Mouse (Mus musculus) kidney, embryonic 14.5 days (tissue): ENCODE data around the gene Wnt4. TPM values are rescaled to one million over a fixed set of nuclear protein-coding genes. Genes with fewer than 3 reads are reported as not detected.

Experiments
- ATAC-seq: fragments of 200-750 bp; cut with Nextera tagmentation; 2 replicates; pipeline ENCODE4 v1.8.0; 2017; ENCODE audit warnings: moderate number of reproducible peaks, mild to moderate bottlenecking, moderate TSS enrichment, moderate library complexity; ENCODE audit not compliant: low FRiP score, low TSS enrichment
- H3K27ac ChIP-seq: fragments of 300-500 bp; sonication (generic); 2 replicates; pipeline ENCODE4 v1.5.1; 2014; ENCODE audit warnings: low read depth, mild to moderate bottlenecking, low read length, moderate library complexity, mixed read lengths
- H3K27me3 ChIP-seq: fragments of 300-500 bp; sonication (generic); 2 replicates; pipeline ENCODE4 v1.6.1; 2014; ENCODE audit warnings: mild to moderate bottlenecking, low read length; ENCODE audit not compliant: control insufficient read depth, insufficient read depth
- H3K36me3 ChIP-seq: fragments of 300-500 bp; sonication (generic); 2 replicates; pipeline ENCODE4 v1.6.1; 2014; ENCODE audit warnings: low read length, mixed read lengths; ENCODE audit not compliant: control insufficient read depth, insufficient read depth
- H3K4me1 ChIP-seq: fragments of 300-500 bp; sonication (generic); 2 replicates; pipeline ENCODE4 v1.6.1; 2014; ENCODE audit warnings: low read length, mixed read lengths; ENCODE audit not compliant: control insufficient read depth, insufficient read depth
- H3K4me2 ChIP-seq: fragments of 300-500 bp; sonication (generic); replicated peaks from 2 replicates; pipeline ENCODE4 v1.6.1; 2014; ENCODE audit warnings: low read depth, mild to moderate bottlenecking, low read length
- H3K4me3 ChIP-seq: fragments of 300-500 bp; sonication (generic); 2 replicates; pipeline ENCODE4 v1.5.1; 2014; ENCODE audit warnings: mild to moderate bottlenecking, low read length
- H3K9ac ChIP-seq: fragments of 300-500 bp; sonication (generic); 2 replicates; pipeline ENCODE4 v1.6.1; 2014; ENCODE audit warnings: low read depth, mild to moderate bottlenecking, low read length, moderate library complexity
- H3K9me3 ChIP-seq: fragments of 300-500 bp; sonication (generic); 2 replicates; pipeline ENCODE4 v1.6.1; 2016; ENCODE audit warnings: low read length; ENCODE audit not compliant: control insufficient read depth
- WGBS: fragments of 180-500 bp; shearing (Covaris S2); extraction: QIAGEN DNeasy Blood & Tissue Kit; methylation state at CpG from one replicate; pipeline ENCODE4 v1.1.7; 2014; 5-methylcytosine and 5-hydroxymethylcytosine counted together
- polyA plus RNA-seq: library from polyadenylated mRNA; unstranded; fragments of >200 nt; fragmentation: Nextera tagmentation; extraction: Ambion mirVana; gene quantifications from 2 replicates; pipeline ENCODE4 v1.2.1, GENCODE M21; 2014

Gene Wnt4
- polyA plus RNA-seq, 1 experiment from 2014 or later, result 16.0 TPM

GRCm38 (mm10) chr4:137306577-137306888 lies 29.2 kb downstream of the Wnt4 start:
- no peak overlapping the region for H3K4me2 ChIP-seq
- no peak overlapping the region for H3K4me3 ChIP-seq
- no peaks in the 10 kb centered on the region for H3K9me3 ChIP-seq
- ATAC-seq, result peak; percentile 61
- no peaks in the 10 kb centered on the region; the same call in 1 of the 2 replicates for H3K36me3 ChIP-seq
- WGBS, result 26% methylated on average over 8 of the region's 8 CpGs
- peak overlapping the region; percentile 75; the same call in 1 of the 2 replicates for H3K27ac ChIP-seq
- peaks cover 46% of the 10 kb centered on the region for H3K4me1 ChIP-seq
- no peak overlapping the region for H3K9ac ChIP-seq
- H3K27me3 ChIP-seq, result no peaks in the 10 kb centered on the region

- Histone ChIP-seq H3K4me1 (peaks cover 43% of the 10 kb centered on the region), H3K36me3 (no peaks in the 10 kb centered on the region; the same call in 1 of the 2 replicates), H3K9me3 (no peaks in the 10 kb centered on the region), H3K4me3 (no peak overlapping the region), H3K27me3 (no peaks in the 10 kb centered on the region), H3K27ac (peak overlapping the region; percentile 75; the same call in 1 of the 2 replicates), H3K4me2 (no peak overlapping the region), H3K9ac (no peak overlapping the region)
- WGBS, result 63% methylated on average over 19 of the region's 19 CpGs
- no peak for ATAC-seq
These were observed 29.9 kb downstream of the Wnt4 start for GRCm38 (mm10) chr4:137306991-137307706.

- WGBS, result 41% methylated on average over 5 of the region's 5 CpGs
- peaks cover 37% of the 10 kb centered on the region for H3K4me1 ChIP-seq
- no peak; the same call in 1 of the 2 replicates for ATAC-seq
- H3K4me2 ChIP-seq, result no peak overlapping the region
- H3K27ac ChIP-seq, result no peak overlapping the region
- H3K27me3 ChIP-seq, result no peaks in the 10 kb centered on the region
- H3K9me3 ChIP-seq, result no peaks in the 10 kb centered on the region
- H3K4me3 ChIP-seq, result no peak overlapping the region
- no peaks in the 10 kb centered on the region; the same call in 1 of the 2 replicates for H3K36me3 ChIP-seq
- no peak overlapping the region for H3K9ac ChIP-seq
These were observed 31.1 kb downstream of the Wnt4 start for GRCm38 (mm10) chr4:137308377-137308776.

- H3K4me1 ChIP-seq, result peaks cover 19% of the 10 kb centered on the region; the same call in 1 of the 2 replicates
- no peak overlapping the region for H3K27ac ChIP-seq
- no peak overlapping the region for H3K4me2 ChIP-seq
- 59% methylated on average over 2 of the region's 2 CpGs for WGBS
- H3K36me3 ChIP-seq, result peaks cover 13% of the 10 kb centered on the region
- ATAC-seq, result no peak
- H3K27me3 ChIP-seq, result no peaks in the 10 kb centered on the region
- H3K9ac ChIP-seq, result no peak overlapping the region
- H3K9me3 ChIP-seq, result no peaks in the 10 kb centered on the region
- no peak overlapping the region for H3K4me3 ChIP-seq
These were observed 36.2 kb downstream of the Wnt4 start for GRCm38 (mm10) chr4:137313511-137313910.

- Histone ChIP-seq H3K9me3 (no peaks in the 10 kb centered on the region), H3K27me3 (no peaks in the 10 kb centered on the region), H3K36me3 (peaks cover 24% of the 10 kb centered on the region), H3K9ac (no peak overlapping the region), H3K4me3 (no peak overlapping the region), H3K4me1 (peaks cover 19% of the 10 kb centered on the region; the same call in 1 of the 2 replicates), H3K4me2 (no peak overlapping the region), H3K27ac (no peak overlapping the region)
- ATAC-seq, result peak; percentile 63
- WGBS, result 20% methylated on average over 6 of the region's 6 CpGs
These were observed 37.3 kb downstream of the Wnt4 start for GRCm38 (mm10) chr4:137314561-137314960.

GRCm38 (mm10) chr4:137315061-137315460 lies 37.8 kb downstream of the Wnt4 start:
- Histone ChIP-seq H3K27ac (no peak overlapping the region), H3K9me3 (no peaks in the 10 kb centered on the region), H3K36me3 (peaks cover 28% of the 10 kb centered on the region), H3K9ac (no peak overlapping the region), H3K27me3 (no peaks in the 10 kb centered on the region), H3K4me1 (peaks cover 19% of the 10 kb centered on the region; the same call in 1 of the 2 replicates), H3K4me3 (no peak overlapping the region), H3K4me2 (no peak overlapping the region)
- ATAC-seq, result no peak
- 73% methylated on average over 2 of the region's 2 CpGs for WGBS

- no peak overlapping the region for H3K27ac ChIP-seq
- peaks cover 39% of the 10 kb centered on the region for H3K36me3 ChIP-seq
- no peak overlapping the region for H3K9ac ChIP-seq
- H3K4me1 ChIP-seq, result peaks cover 9% of the 10 kb centered on the region; the same call in 1 of the 2 replicates
- H3K4me2 ChIP-seq, result no peak overlapping the region
- no peak for ATAC-seq
- H3K27me3 ChIP-seq, result no peaks in the 10 kb centered on the region
- WGBS, result 79% methylated on average over 4 of the region's 4 CpGs
- no peak overlapping the region for H3K4me3 ChIP-seq
- H3K9me3 ChIP-seq, result no peaks in the 10 kb centered on the region
These were observed 38.9 kb downstream of the Wnt4 start for GRCm38 (mm10) chr4:137316027-137316770.

GRCm38 (mm10) chr4:137324926-137325325 lies 47.6 kb downstream of the Wnt4 start:
- 87% methylated on average over 6 of the region's 6 CpGs for WGBS
- ATAC-seq, result no peak

GRCm38 (mm10) chr4:137326494-137326893 lies 49.2 kb downstream of the Wnt4 start:
- no peak overlapping the region for H3K9ac ChIP-seq
- no peak overlapping the region for H3K27ac ChIP-seq
- 88% methylated on average over 3 of the region's 3 CpGs for WGBS
- H3K4me2 ChIP-seq, result no peak overlapping the region
- no peaks in the 10 kb centered on the region for H3K4me1 ChIP-seq
- no peaks in the 10 kb centered on the region for H3K27me3 ChIP-seq
- H3K4me3 ChIP-seq, result no peak overlapping the region
- no peaks in the 10 kb centered on the region for H3K9me3 ChIP-seq
- peaks cover 81% of the 10 kb centered on the region for H3K36me3 ChIP-seq
- ATAC-seq, result no peak

More at GRCm38 (mm10) chr4:137324926-137325325, 47.6 kb downstream of the Wnt4 start:
- no peaks in the 10 kb centered on the region for H3K4me1 ChIP-seq
- H3K4me2 ChIP-seq, result no peak overlapping the region
- H3K4me3 ChIP-seq, result no peak overlapping the region
- no peak overlapping the region for H3K27ac ChIP-seq
- peaks cover 81% of the 10 kb centered on the region for H3K36me3 ChIP-seq
- no peaks in the 10 kb centered on the region for H3K27me3 ChIP-seq
- no peak overlapping the region for H3K9ac ChIP-seq
- no peaks in the 10 kb centered on the region for H3K9me3 ChIP-seq
